Mouse (Mus musculus): ENCODE results near the gene Ralgps2. TPM values are rescaled to one million over a fixed set of nuclear protein-coding genes. Genes with fewer than 3 reads are reported as not detected.
A peak's percentile ranks its signal among the peaks of the same experiment; 100 is the strongest.

The Ralgps2 gene
- polyA plus RNA-seq, 1 experiment from 2014 or later = 44.2 TPM

DNA sequence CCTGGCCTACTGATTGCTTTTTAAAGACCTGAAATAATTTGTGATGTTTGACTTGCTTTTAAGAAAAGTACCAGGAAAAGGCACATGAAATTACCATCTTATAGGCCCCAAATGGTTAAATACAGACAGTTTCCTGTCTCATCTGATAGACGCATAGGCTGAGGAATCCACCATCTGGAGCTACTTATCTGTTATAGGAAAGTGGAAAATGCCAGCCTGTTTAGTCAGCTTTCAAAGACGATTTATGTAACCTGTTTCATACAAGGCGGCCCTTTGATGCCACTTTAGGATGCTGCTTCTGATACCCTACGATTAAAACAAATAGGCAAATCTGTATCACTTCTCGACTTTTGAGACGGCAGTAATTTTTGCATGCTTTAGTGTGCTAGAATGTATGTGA lies 138.2 kb downstream of the Ralgps2 start:
- 60% methylated on average over 6 of the region's 6 CpGs for WGBS
- H3K27ac ChIP-seq (replicated peaks) = no peak overlapping the region
- no peak overlapping the region for H3K9ac ChIP-seq
- H3K4me2 ChIP-seq = no peak overlapping the region
- H3K27me3 ChIP-seq (replicated peaks) = no peaks in the 10 kb centered on the region
- peaks cover 3% of the 10 kb centered on the region; the same call in 1 of the 2 replicates for H3K4me1 ChIP-seq
- ATAC-seq (ENCODE audit: extremely low read depth, insufficient number of reproducible peaks, low FRiP score, low TSS enrichment) = no peak
- no peak overlapping the region for H3K4me3 ChIP-seq
- H3K36me3 ChIP-seq = peaks cover 14% of the 10 kb centered on the region; the same call in 1 of the 2 replicates
- no peaks in the 10 kb centered on the region for H3K9me3 ChIP-seq

DNA sequence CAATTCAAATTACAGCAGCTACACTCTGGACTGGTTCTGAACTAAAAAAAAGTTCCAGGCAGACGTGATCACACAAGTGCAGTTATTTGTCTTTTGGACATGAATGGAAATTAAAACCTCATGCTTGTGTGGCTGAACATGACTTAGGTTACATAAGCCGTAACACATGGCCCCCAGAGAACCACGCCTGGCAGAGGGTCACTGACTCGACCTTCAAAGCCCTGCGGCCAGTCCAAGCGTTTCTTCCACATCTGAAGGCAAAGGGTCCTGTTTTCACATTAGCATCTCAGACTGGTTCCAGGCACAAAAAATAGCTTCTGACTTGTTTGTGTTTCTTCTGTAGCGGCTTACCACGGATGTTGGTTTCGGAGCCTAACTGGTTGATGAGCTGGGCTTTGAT lies 143.2 kb downstream of the Ralgps2 start:
- Histone ChIP-seq H3K4me3 (no peak overlapping the region), H3K9ac (no peak overlapping the region), H3K9me3 (no peaks in the 10 kb centered on the region), H3K4me2 (no peak overlapping the region), H3K27me3 (replicated peaks) (no peaks in the 10 kb centered on the region), H3K36me3 (no peaks in the 10 kb centered on the region), H3K4me1 (peaks cover 9% of the 10 kb centered on the region; the same call in 1 of the 2 replicates), H3K27ac (replicated peaks) (no peak overlapping the region)
- no peak for ATAC-seq (ENCODE audit: extremely low read depth, insufficient number of reproducible peaks, low FRiP score, low TSS enrichment)
- 65% methylated on average over 9 of the region's 9 CpGs for WGBS

DNA sequence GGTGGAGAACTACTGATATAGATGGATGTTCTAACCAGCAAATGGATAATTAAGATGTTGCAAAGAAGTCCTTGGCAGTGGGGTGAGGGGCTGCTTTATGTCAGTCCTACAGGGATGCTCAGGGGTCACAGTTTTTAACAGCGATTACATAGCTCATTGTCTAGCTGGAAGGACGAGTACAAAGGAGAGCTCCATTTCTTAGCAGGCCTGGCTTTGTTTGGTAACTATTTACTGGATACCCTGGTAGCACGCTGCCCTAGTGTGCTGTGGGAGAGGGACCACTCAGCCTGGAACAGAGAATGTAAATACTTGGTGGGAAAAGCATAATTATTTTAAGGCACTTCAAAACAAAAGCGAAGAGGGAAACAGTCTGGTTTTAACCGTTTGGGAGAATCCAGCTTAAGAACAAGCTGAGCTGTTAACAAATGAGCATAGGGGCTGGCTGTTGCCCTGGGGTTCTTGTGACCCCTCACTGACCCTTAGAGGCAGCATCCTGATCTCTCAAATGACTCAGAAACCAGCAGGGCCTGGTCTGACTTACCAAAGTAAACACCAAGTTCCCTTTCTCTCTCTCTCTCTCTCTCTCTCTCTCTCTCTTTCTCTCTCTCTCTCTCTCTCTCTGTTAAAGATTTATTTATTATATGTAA lies 149.5 kb downstream of the Ralgps2 start:
- 51% methylated on average over 5 of the region's 5 CpGs for WGBS
- peaks cover 17% of the 10 kb centered on the region for H3K4me1 ChIP-seq
- no peak overlapping the region for H3K4me3 ChIP-seq
- no peak overlapping the region for H3K27ac ChIP-seq (replicated peaks)
- no peak overlapping the region for H3K4me2 ChIP-seq
- ATAC-seq (ENCODE audit: extremely low read depth, insufficient number of reproducible peaks, low FRiP score, low TSS enrichment) = no peak
- no peaks in the 10 kb centered on the region for H3K27me3 ChIP-seq (replicated peaks)
- H3K9me3 ChIP-seq = no peaks in the 10 kb centered on the region
- no peaks in the 10 kb centered on the region for H3K36me3 ChIP-seq
- no peak overlapping the region for H3K9ac ChIP-seq

DNA sequence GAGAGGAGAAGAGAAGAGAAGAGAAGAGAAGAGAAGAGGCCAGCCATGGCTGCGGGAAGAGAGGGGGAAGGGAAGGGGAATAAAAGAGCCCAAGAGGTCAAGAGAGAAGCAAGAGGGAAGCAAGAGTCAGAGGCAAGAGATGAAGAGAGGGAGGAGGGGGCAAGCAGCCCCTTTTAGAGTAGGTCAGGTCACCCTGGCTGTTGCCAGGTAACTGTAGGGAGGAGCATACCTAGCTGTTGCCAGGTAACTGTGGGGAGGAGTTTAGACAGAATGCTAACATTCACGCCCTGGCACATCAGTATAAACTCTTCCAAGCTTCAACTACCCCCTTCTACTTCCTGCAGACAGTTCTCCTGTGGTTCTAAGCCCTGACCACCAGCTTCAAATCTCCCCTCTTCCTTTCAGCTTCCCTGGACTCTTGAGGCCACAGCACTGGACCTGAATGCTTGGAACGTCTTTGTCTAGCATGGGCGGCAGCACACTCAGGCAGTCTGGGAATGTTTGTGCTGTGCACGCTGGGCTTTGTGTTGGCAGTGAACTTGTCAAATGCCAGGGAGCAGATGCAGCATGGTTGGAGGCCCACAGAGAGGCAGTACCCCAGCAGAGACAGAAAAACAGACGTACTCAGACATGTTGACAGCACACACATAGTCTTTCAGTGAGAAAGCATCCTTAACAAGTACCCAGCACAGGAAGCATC lies 152.1 kb downstream of the Ralgps2 start:
- Histone ChIP-seq H3K27ac (replicated peaks) (0 out of 2 replicates have a peak overlapping the region, but pooled peaks have one; percentile 45), H3K4me3 (no peak overlapping the region), H3K27me3 (replicated peaks) (no peaks in the 10 kb centered on the region), H3K9me3 (no peaks in the 10 kb centered on the region), H3K9ac (peak overlapping the region; percentile 6; the same call in 1 of the 2 replicates), H3K4me1 (peaks cover 18% of the 10 kb centered on the region), H3K36me3 (no peaks in the 10 kb centered on the region), H3K4me2 (no peak overlapping the region)
- 33% methylated on average over 6 of the region's 6 CpGs for WGBS
- no peak for ATAC-seq (ENCODE audit: extremely low read depth, insufficient number of reproducible peaks, low FRiP score, low TSS enrichment)

DNA sequence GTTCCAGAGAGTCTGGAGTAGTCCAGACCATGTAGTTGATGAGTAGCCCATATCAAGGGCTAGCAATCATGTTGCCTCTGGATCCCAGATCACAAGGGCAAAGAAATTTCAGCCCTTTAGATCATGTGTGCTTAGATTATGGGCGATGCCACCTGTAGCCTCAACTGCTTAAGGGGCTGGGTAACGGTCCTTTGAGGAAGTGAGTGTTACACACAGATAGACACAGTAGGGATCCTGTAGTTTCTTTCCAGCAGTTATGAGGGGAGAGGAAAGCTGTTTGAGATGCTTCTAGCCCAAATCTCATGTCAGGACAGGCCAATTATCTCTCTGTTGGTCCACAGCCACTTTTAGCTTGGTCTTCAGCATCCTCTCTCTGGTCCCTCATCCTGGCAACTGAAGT lies 153.4 kb downstream of the Ralgps2 start:
- Histone ChIP-seq H3K4me3 (no peak overlapping the region), H3K27me3 (replicated peaks) (no peaks in the 10 kb centered on the region), H3K36me3 (no peaks in the 10 kb centered on the region), H3K27ac (replicated peaks) (no peak overlapping the region), H3K9ac (no peak overlapping the region), H3K4me2 (no peak overlapping the region), H3K4me1 (peaks cover 30% of the 10 kb centered on the region), H3K9me3 (no peaks in the 10 kb centered on the region)
- 80% methylated on average over 2 of the region's 2 CpGs for WGBS
- ATAC-seq (ENCODE audit: extremely low read depth, insufficient number of reproducible peaks, low FRiP score, low TSS enrichment) = no peak

DNA sequence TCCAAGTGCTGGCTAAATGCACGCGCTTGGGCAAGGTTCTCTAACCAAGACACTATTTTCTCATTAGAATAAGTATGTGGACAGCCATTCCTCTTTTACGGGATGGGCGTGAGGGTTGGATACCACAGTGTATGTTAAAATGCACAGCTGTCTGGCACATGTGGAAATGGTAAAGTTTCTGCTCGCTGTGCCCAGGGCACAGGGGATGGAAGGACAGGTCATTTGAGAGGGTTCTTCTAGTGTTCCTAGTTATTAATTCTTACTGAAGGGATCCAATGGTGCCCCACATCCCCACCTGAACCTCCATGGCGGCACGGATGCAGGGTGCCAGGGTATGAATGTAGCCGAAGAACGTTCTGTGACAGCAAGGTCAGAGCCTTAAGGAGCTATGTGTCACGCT lies 154.5 kb downstream of the Ralgps2 start:
- Histone ChIP-seq H3K4me2 (no peak overlapping the region), H3K36me3 (no peaks in the 10 kb centered on the region), H3K9me3 (no peaks in the 10 kb centered on the region), H3K4me3 (no peak overlapping the region), H3K9ac (no peak overlapping the region), H3K4me1 (peaks cover 38% of the 10 kb centered on the region), H3K27me3 (replicated peaks) (no peaks in the 10 kb centered on the region), H3K27ac (replicated peaks) (no peak overlapping the region)
- ATAC-seq (ENCODE audit: extremely low read depth, insufficient number of reproducible peaks, low FRiP score, low TSS enrichment) = no peak
- WGBS = 88% methylated on average over 10 of the region's 10 CpGs

DNA sequence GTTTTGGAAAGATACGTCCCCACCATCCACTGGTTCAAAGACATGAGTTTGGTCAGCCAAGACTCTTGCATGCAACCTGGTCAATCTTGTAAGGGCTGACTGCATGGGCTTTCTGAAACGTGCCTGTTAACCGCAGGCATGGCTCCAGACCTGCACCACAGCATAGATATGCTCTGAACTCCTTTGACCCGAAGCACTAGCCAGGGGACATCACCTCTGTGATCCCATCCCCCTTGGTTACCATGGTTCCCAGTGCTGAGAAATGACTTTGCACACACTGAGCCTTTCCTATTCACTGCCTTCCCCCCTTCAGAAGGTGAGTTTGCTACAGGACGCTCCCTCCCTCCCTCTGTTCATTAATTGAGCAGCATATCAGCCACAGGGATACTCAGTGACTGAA lies 155.3 kb downstream of the Ralgps2 start:
- H3K4me2 ChIP-seq = no peak overlapping the region
- H3K9ac ChIP-seq = no peak overlapping the region
- no peaks in the 10 kb centered on the region for H3K36me3 ChIP-seq
- no peak for ATAC-seq (ENCODE audit: extremely low read depth, insufficient number of reproducible peaks, low FRiP score, low TSS enrichment)
- no peaks in the 10 kb centered on the region for H3K9me3 ChIP-seq
- H3K4me3 ChIP-seq = no peak overlapping the region
- peaks cover 43% of the 10 kb centered on the region for H3K4me1 ChIP-seq
- 63% methylated on average over 5 of the region's 5 CpGs for WGBS
- no peaks in the 10 kb centered on the region for H3K27me3 ChIP-seq (replicated peaks)
- H3K27ac ChIP-seq (replicated peaks) = no peak overlapping the region

DNA sequence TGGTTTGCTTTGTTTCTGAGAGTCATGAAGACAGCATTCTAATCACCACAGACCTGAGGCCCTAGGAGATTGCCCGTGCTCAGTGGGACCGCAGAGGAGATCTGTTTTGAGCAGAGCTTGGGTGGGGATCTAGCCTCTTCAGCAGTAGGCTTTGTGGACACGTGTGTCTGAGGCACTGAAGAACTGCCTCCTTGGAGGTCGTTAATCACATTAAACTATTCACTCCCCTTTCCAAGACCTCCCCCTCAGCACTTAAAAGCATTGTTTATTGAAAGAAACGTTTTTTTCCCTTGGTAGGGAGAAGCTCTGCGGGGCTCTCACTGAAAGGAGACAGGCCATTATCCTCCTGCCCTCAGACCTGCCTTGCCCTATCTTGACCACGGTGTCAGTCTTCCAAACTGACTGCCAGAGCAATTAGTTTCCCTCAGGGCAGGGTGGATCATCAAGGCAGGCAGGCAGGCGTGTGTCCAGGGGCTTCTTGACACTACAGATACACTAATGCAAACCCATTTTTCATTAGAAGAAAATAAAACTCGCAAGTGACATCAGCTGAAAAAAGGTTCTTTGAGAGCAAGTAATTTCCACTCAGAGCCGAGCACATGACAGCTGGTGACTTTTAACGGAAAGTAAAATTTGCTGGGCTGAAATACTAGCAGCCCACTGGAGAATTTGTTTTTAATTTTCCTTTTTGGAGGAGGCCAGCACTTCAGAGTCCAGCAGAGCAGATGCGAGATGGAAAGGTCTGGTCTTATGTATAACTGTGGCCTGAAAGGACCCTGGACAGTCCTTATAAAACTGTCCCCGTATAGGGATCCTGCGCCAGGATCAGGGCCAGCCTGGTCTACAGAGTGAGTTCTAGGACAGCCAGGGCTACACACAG lies 157.2 kb downstream of the Ralgps2 start:
- Histone ChIP-seq H3K4me1 (peaks cover 48% of the 10 kb centered on the region), H3K27me3 (replicated peaks) (no peaks in the 10 kb centered on the region), H3K4me3 (no peak overlapping the region), H3K9me3 (no peaks in the 10 kb centered on the region), H3K27ac (replicated peaks) (peak overlapping the region; percentile 82), H3K36me3 (no peaks in the 10 kb centered on the region), H3K4me2 (no peak overlapping the region), H3K9ac (peak overlapping the region; percentile 57; the same call in 1 of the 2 replicates)
- WGBS = 43% methylated on average over 14 of the region's 14 CpGs
- ATAC-seq (ENCODE audit: extremely low read depth, insufficient number of reproducible peaks, low FRiP score, low TSS enrichment) = no peak

DNA sequence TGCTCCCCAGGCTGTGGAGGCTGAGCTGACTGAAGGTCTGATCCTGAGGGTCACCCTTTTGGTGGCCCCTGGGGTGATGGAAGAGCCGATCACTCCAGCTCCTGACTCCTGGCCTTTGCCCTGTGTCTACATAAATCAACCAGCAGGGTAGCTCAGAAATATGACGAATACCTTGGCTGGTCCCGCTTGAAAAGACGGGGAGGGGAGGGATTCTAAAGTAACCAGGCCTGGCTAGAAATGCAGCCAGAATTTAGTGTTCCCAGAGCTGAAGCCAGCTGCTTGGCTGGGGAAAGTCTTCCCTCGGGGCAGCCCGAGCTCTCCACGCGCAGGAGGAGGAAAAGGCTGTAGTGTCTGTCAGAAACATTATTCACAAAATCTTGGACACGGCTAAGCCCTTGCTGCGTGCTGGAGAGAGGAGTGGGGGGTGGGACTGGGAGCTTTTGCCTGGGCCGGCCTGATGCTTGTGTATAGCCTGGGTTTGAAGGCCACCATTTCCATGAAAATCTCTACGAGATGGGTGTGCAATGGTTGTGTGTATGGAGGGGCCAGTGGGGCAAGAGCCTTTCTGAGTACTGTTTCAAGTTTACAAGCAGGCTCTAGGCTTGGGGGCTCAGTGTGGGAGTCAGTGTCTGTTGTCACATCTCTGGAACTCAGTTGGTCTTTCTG lies 158.2 kb downstream of the Ralgps2 start:
- Histone ChIP-seq H3K27ac (replicated peaks) (peak overlapping the region; percentile 82), H3K4me3 (no peak overlapping the region), H3K27me3 (replicated peaks) (no peaks in the 10 kb centered on the region), H3K9ac (peak overlapping the region; percentile 57), H3K9me3 (no peaks in the 10 kb centered on the region), H3K4me1 (peaks cover 46% of the 10 kb centered on the region), H3K4me2 (peak overlapping the region; percentile 65), H3K36me3 (no peaks in the 10 kb centered on the region)
- ATAC-seq (ENCODE audit: extremely low read depth, insufficient number of reproducible peaks, low FRiP score, low TSS enrichment) = no peak
- WGBS = 57% methylated on average over 12 of the region's 12 CpGs

DNA sequence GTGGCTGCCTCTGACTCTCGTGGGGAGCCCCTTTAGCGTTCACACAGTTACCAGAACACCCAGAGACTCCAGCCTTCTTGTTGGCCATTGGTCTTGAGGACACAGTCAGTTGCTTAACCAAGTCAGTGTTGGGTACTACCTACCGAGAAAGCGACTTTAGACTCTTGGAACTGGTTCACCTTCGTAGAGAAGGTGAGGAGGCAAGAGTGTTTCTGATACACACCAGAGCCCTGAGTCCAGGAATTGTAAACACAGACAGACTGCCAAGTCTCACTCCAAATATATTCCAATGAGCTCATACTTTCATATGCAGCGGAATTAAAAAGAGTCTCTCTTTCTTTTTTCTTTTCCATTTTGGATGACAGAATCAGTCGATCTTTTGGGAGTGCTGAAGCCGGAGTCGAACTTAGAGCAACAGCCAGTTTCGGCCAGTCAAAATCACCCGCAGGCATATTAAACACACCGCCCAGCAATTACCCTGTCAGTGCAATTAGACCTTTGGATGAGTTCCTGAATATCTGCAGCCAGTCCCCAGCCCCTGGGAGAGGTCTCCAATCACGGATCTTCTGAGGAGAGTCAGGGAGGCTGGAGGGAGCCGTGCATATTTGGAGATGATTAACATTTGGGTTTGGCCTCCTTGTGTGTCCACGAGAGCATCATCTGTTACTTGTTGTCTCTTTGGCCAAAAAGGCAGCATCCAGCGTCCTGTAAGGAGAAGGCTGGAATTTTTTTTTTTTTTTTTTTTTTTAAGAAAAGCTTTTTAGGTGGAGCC lies 159.0 kb downstream of the Ralgps2 start:
- WGBS = 55% methylated on average over 16 of the region's 16 CpGs
- Histone ChIP-seq H3K4me3 (0 out of 2 replicates have a peak overlapping the region, but pooled peaks have one; percentile 38), H3K27ac (replicated peaks) (peak overlapping the region; percentile 82), H3K36me3 (no peaks in the 10 kb centered on the region), H3K9ac (peak overlapping the region; percentile 1; the same call in 1 of the 2 replicates), H3K4me2 (peak overlapping the region; percentile 65), H3K4me1 (peaks cover 46% of the 10 kb centered on the region), H3K27me3 (replicated peaks) (no peaks in the 10 kb centered on the region), H3K9me3 (no peaks in the 10 kb centered on the region)
- ATAC-seq (ENCODE audit: extremely low read depth, insufficient number of reproducible peaks, low FRiP score, low TSS enrichment) = no peak

All from heart, embryonic 13.5 days (tissue).